Comparison of ENCODE assay signal across 8 mouse cellular contexts in genomic region chr9:106891341-106891741, GRCm38 (mm10). TPM values are rescaled to one million over a fixed set of nuclear protein-coding genes. Genes with fewer than 3 reads are reported as not detected.
A peak's percentile ranks its signal among the peaks of the same experiment; 100 is the strongest.
DNase-seq lines count a peak whose midpoint lies in the region; ATAC-seq and TF ChIP-seq lines count a peak whose summit lies in the region.

No protein-coding gene starts in this region.

- H3K4me1 ChIP-seq in lung, embryonic 14.5 days (ENCODE audit: insufficient read depth) = no peaks in the 10 kb centered on the region; the same call in 1 of the 2 replicates
- H3K4me1 ChIP-seq in cortical plate, adult 2 months (ENCODE audit: control insufficient read depth, insufficient read depth, low read length) = peaks cover 9% of the 10 kb centered on the region; the same call in 1 of the 2 replicates
- H3K4me1 ChIP-seq in hindbrain, postnatal 0 days (ENCODE audit: insufficient read depth, low read length) = peaks cover 11% of the 10 kb centered on the region; the same call in 1 of the 2 replicates
- peaks cover 39% of the 10 kb centered on the region for H3K4me1 ChIP-seq in neural tube, embryonic 12.5 days

- H3K27ac ChIP-seq in lung, embryonic 14.5 days (ENCODE audit: low read depth) = peak overlapping the region; percentile 91
- H3K27ac ChIP-seq in cortical plate, adult 2 months (ENCODE audit: insufficient read depth, low read length) = no peak overlapping the region
- peak overlapping the region; percentile 91 for H3K27ac ChIP-seq in hindbrain, postnatal 0 days
- H3K27ac ChIP-seq in neural tube, embryonic 12.5 days = peak overlapping the region; percentile 81

- TF ChIP-seq POLR2A in cortical plate, adult 2 months (IDR thresholded peaks at IDR 0.05; ENCODE audit: extremely low read depth, insufficient read depth, low read length) = no peak

- TF ChIP-seq CTCF in lung, embryonic 14.5 days (IDR thresholded peaks at IDR 0.05; ENCODE audit: low read depth) = no peak
- TF ChIP-seq CTCF in cortical plate, adult 2 months (IDR thresholded peaks at IDR 0.05; ENCODE audit: extremely low read depth, insufficient read depth, low read length) = no peak
- TF ChIP-seq CTCF in hindbrain, postnatal 0 days (IDR thresholded peaks at IDR 0.05; ENCODE audit: low read depth) = no peak

- WGBS in lung, embryonic 14.5 days = under 1% methylated on average over 17 of the region's 17 CpGs
- 0% methylated on average over 17 of the region's 17 CpGs for WGBS in hindbrain, postnatal 0 days
- WGBS in neural tube, embryonic 12.5 days = under 1% methylated on average over 17 of the region's 17 CpGs

- H3K9ac ChIP-seq in lung, embryonic 14.5 days = peak overlapping the region; percentile 93
- H3K9ac ChIP-seq in hindbrain, postnatal 0 days (replicated peaks; ENCODE audit: low read length) = peak overlapping the region; percentile 84
- H3K9ac ChIP-seq in neural tube, embryonic 12.5 days = peak overlapping the region; percentile 93

- H3K27me3 ChIP-seq in lung, embryonic 14.5 days (ENCODE audit: insufficient read depth, low read length) = no peaks in the 10 kb centered on the region
- no peaks in the 10 kb centered on the region for H3K27me3 ChIP-seq in hindbrain, postnatal 0 days (ENCODE audit: insufficient read depth, low read length)
- no peaks in the 10 kb centered on the region for H3K27me3 ChIP-seq in neural tube, embryonic 12.5 days (replicated peaks)

- H3K36me3 ChIP-seq in lung, embryonic 14.5 days (ENCODE audit: insufficient read depth) = peaks cover 38% of the 10 kb centered on the region
- H3K36me3 ChIP-seq in hindbrain, postnatal 0 days (ENCODE audit: insufficient read depth, low read length) = peaks cover 40% of the 10 kb centered on the region
- H3K36me3 ChIP-seq in neural tube, embryonic 12.5 days = peaks cover 32% of the 10 kb centered on the region

- peak overlapping the region; percentile 94 for H3K4me3 ChIP-seq in lung, embryonic 14.5 days (ENCODE audit: low read depth, low read length)
- H3K4me3 ChIP-seq in cortical plate, adult 2 months (ENCODE audit: insufficient read depth, low read length) = peak overlapping the region; percentile 55
- peak overlapping the region; percentile 81 for H3K4me3 ChIP-seq in hindbrain, postnatal 0 days (ENCODE audit: low read length)
- H3K4me3 ChIP-seq in neural tube, embryonic 12.5 days = peak overlapping the region; percentile 98

- no peaks in the 10 kb centered on the region for H3K9me3 ChIP-seq in lung, embryonic 14.5 days (ENCODE audit: low read depth, low read length)
- no peaks in the 10 kb centered on the region for H3K9me3 ChIP-seq in hindbrain, postnatal 0 days (ENCODE audit: low read length)
- no peaks in the 10 kb centered on the region for H3K9me3 ChIP-seq in neural tube, embryonic 12.5 days

- intact Hi-C loops in gastrocnemius, postnatal 14 days (cut with DNase I; ENCODE audit: low total_unique reads) = loop anchor here (10.0 kb wide), 1 partner anchor 623 kb away; no protein-coding TSS in a partner anchor

- ATAC-seq in lung, embryonic 14.5 days (ENCODE audit: insufficient read depth) = no peak
- ATAC-seq in hindbrain, postnatal 0 days = no peak
- no peak for ATAC-seq in neural tube, embryonic 12.5 days (ENCODE audit: low FRiP score, low read depth)

- DNase-seq in lung, embryonic 14.5 days = peak; percentile 52
- no peak for DNase-seq in lung, postnatal 4 days
- peak; percentile 35 for DNase-seq in hindbrain, postnatal 0 days (ENCODE audit: low spot score)
- DNase-seq in Muller cell, postnatal 12 days (ENCODE audit: inconsistent ontology term) = no peak
- no peak for DNase-seq in gastrocnemius, postnatal 14 days
- no peak for DNase-seq in adrenal gland, postnatal 4 days (ENCODE audit: low spot score in 2 of 2)

- peak overlapping the region; percentile 69 for H3K4me2 ChIP-seq in lung, embryonic 14.5 days
- peak overlapping the region; percentile 87 for H3K4me2 ChIP-seq in hindbrain, postnatal 0 days (ENCODE audit: low read depth, low read length)
- H3K4me2 ChIP-seq in neural tube, embryonic 12.5 days (replicated peaks) = peak overlapping the region; percentile 76

RNA-seq across cellular contexts. Expression of gene Manf, which starts 0.4 kb away (rescaled TPM):
- polyA plus RNA-seq in lung, embryonic 14.5 days (2014; fragmentation: Nextera tagmentation; extraction: Ambion mirVana) = 246 and 279 TPM in 2 replicates
- polyA plus RNA-seq in cortical plate, adult 2 months (2012; rRNA removed) = 54.6 and 59.1 TPM in 2 replicates
- 29.4 and 29.7 TPM in 2 replicates for total RNA-seq in hindbrain, postnatal 0 days (2014; rRNA removed)
- 119 and 122 TPM in 2 replicates for polyA plus RNA-seq in hindbrain, postnatal 0 days (2015; fragmentation: Nextera tagmentation; extraction: Ambion mirVana)
- 218 and 248 TPM in 2 replicates for polyA plus RNA-seq in neural tube, embryonic 12.5 days (2016; fragmentation: Nextera tagmentation; extraction: Ambion mirVana)
- 10 to 100 TPM; 47.4 to 61.3 TPM for total RNA-seq in gastrocnemius, postnatal 14 days (2021)
- total RNA-seq in adrenal gland, postnatal 4 days (2021) = 100 to 1,000 TPM; 264 to 274 TPM

RNA-seq across cellular contexts. Expression of gene Rbm15b, which starts 4.1 kb away (rescaled TPM):
- 22.2 and 25.3 TPM in 2 replicates for polyA plus RNA-seq in lung, embryonic 14.5 days (2014; fragmentation: Nextera tagmentation; extraction: Ambion mirVana)
- polyA plus RNA-seq in cortical plate, adult 2 months (2012; rRNA removed) = 16.2 and 16.6 TPM in 2 replicates
- 74.0 and 86.2 TPM in 2 replicates for total RNA-seq in hindbrain, postnatal 0 days (2014; rRNA removed)
- 9.3 and 10.1 TPM in 2 replicates for polyA plus RNA-seq in hindbrain, postnatal 0 days (2015; fragmentation: Nextera tagmentation; extraction: Ambion mirVana)
- polyA plus RNA-seq in neural tube, embryonic 12.5 days (2016; fragmentation: Nextera tagmentation; extraction: Ambion mirVana) = 39.6 and 39.7 TPM in 2 replicates
- 1 to 10 TPM; 6.8 to 9.9 TPM for total RNA-seq in gastrocnemius, postnatal 14 days (2021)
- 10 to 100 TPM; 39.3 to 42.3 TPM for total RNA-seq in adrenal gland, postnatal 4 days (2021)

Comparison
In these comparisons a context has a peak if more than half of its experiments do, and no peak if none do; other contexts are left out.
1. DNase-seq: peak in lung, embryonic 14.5 days (single experiment) and hindbrain, postnatal 0 days (single experiment); none in lung, postnatal 4 days (0 of 2), Muller cell, postnatal 12 days (single experiment), gastrocnemius, postnatal 14 days (single experiment) and adrenal gland, postnatal 4 days (0 of 2).
2. Peak in every context shown above with its lines, with median percentiles within 50 percentile points of each other: H3K4me2 ChIP-seq, H3K4me3 ChIP-seq and H3K9ac ChIP-seq.